Mouse (Mus musculus): ENCODE results near the gene Tsc22d3. TPM values are rescaled to one million over a fixed set of nuclear protein-coding genes. Genes with fewer than 3 reads are reported as not detected.

The Tsc22d3 gene
- polyA plus RNA-seq, 1 experiment from 2014 or later, result 20.8 TPM

DNA sequence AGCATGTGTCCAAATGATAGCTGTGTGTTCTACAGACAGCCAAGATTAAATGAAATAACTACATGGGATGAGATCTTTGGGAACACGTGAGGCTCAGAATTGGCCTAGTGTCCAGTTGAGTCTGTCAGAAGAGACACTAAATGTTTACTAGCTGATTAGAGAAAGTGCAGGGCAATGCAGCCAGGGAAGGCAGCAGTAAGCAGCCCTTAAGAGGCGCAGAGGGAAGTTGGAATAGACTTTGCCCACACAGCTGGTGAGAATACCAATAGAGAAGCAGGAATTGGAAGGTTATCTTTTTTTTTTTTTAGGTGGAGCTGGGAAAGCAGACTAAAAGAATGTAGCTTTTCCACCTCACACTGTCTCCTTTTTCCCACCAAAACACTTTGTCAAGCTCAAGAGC is 61.8 kb downstream of the Tsc22d3 start:
- H3K9ac ChIP-seq (ENCODE audit: low read depth, low read length), result no peak overlapping the region
- H3K27ac ChIP-seq (ENCODE audit: low read length), result no peak overlapping the region
- ATAC-seq (ENCODE audit: low read depth), result no peak
- no peaks in the 10 kb centered on the region; the same call in 1 of the 2 replicates for H3K27me3 ChIP-seq (ENCODE audit: control insufficient read depth, insufficient read depth, low read depth, low read length)
- no peaks in the 10 kb centered on the region for H3K9me3 ChIP-seq (replicated peaks; ENCODE audit: control insufficient read depth, low read length)
- no peak overlapping the region for H3K4me3 ChIP-seq (ENCODE audit: low read depth, low read length)
- H3K4me1 ChIP-seq (ENCODE audit: control insufficient read depth, low read depth, low read length), result peaks cover 3% of the 10 kb centered on the region; the same call in 1 of the 2 replicates
- H3K36me3 ChIP-seq (ENCODE audit: control insufficient read depth, insufficient read depth), result no peaks in the 10 kb centered on the region
- no peak overlapping the region for H3K4me2 ChIP-seq (ENCODE audit: low read depth, low read length)
- WGBS (ENCODE audit: insufficient replicate concordance), result 38% methylated on average over 2 of the region's 2 CpGs

DNA sequence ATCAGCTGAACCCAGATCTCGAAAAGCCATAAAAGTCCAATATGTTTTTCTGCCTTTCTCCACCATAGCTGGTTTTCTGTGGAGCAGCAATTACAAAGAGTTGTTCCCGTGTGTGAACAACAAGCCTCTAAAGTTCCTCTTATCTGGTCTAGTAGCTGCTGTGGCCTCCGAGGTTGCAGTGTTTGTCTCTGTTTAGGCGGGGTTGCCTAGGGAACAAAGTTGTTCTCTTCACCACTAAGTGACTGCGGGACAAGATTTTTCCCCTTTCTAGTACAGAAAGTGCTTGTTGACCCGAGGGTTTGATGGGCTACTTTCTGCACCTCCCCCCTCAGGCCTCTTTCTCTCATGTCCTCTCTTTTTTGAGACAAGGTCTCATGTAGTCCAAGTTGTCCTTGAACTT is 62.8 kb downstream of the Tsc22d3 start:
- Histone ChIP-seq H3K27ac (ENCODE audit: low read length) (peak overlapping the region; percentile 33; the same call in 1 of the 2 replicates), H3K9me3 (replicated peaks; ENCODE audit: control insufficient read depth, low read length) (no peaks in the 10 kb centered on the region), H3K9ac (ENCODE audit: low read depth, low read length) (no peak overlapping the region), H3K27me3 (ENCODE audit: control insufficient read depth, insufficient read depth, low read depth, low read length) (no peaks in the 10 kb centered on the region; the same call in 1 of the 2 replicates), H3K4me1 (ENCODE audit: control insufficient read depth, low read depth, low read length) (peaks cover 3% of the 10 kb centered on the region; the same call in 1 of the 2 replicates), H3K4me2 (ENCODE audit: low read depth, low read length) (no peak overlapping the region), H3K36me3 (ENCODE audit: control insufficient read depth, insufficient read depth) (no peaks in the 10 kb centered on the region), H3K4me3 (ENCODE audit: low read depth, low read length) (no peak overlapping the region)
- ATAC-seq (ENCODE audit: low read depth), result no peak; the same call in 1 of the 2 replicates
- 19% methylated on average over 6 of the region's 6 CpGs for WGBS (ENCODE audit: insufficient replicate concordance)

DNA sequence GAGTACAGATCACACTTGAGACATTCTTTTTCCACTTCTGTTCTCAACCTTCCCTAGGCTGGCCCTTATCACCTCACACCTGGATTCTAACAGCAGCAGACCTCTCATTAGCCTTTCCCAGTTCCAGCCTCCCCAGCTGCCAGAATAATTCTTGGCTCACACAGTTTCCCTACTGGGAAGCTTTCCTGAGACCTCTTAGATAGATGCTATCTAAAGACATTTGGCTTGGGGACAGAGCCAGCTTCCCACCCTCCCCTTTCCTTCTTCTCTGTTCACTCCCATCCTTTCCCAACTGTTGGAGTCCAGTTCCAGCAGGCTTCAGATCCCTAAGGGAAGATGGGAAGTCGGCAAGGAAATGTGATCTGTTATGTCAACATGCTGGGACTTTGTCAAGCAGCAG is 65.0 kb downstream of the Tsc22d3 start:
- Histone ChIP-seq H3K4me1 (ENCODE audit: control insufficient read depth, low read depth, low read length) (peaks cover 3% of the 10 kb centered on the region; the same call in 1 of the 2 replicates), H3K4me3 (ENCODE audit: low read depth, low read length) (no peak overlapping the region), H3K36me3 (ENCODE audit: control insufficient read depth, insufficient read depth) (no peaks in the 10 kb centered on the region), H3K27ac (ENCODE audit: low read length) (no peak overlapping the region), H3K27me3 (ENCODE audit: control insufficient read depth, insufficient read depth, low read depth, low read length) (no peaks in the 10 kb centered on the region; the same call in 1 of the 2 replicates), H3K9me3 (replicated peaks; ENCODE audit: control insufficient read depth, low read length) (no peaks in the 10 kb centered on the region), H3K9ac (ENCODE audit: low read depth, low read length) (no peak overlapping the region), H3K4me2 (ENCODE audit: low read depth, low read length) (no peak overlapping the region)
- no peak for ATAC-seq (ENCODE audit: low read depth)
- WGBS (ENCODE audit: insufficient replicate concordance), result 44% methylated on average over 1 of the region's 1 CpGs

DNA sequence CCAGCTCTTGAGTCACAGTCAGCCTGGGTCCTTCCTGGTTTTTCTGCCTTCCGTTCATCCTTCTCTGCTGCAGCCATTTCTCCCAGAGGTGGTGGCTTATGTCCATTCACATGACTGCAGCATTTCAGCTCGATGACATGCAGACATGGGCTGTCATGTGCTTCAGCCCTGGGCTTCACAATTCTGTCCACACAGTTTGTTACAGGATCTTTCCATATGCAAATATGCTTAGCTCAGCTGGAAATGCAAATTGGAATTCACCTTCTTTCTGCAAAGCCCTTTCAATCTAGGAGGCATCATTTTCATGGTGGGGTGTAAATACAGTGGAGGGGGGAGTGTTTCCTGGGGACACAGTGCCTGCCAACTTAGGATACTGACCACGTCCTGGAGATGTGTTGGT is 66.2 kb downstream of the Tsc22d3 start:
- WGBS (ENCODE audit: insufficient replicate concordance), result 45% methylated on average over 3 of the region's 3 CpGs
- Histone ChIP-seq H3K9me3 (replicated peaks; ENCODE audit: control insufficient read depth, low read length) (no peaks in the 10 kb centered on the region), H3K4me1 (ENCODE audit: control insufficient read depth, low read depth, low read length) (peaks cover 3% of the 10 kb centered on the region; the same call in 1 of the 2 replicates), H3K36me3 (ENCODE audit: control insufficient read depth, insufficient read depth) (no peaks in the 10 kb centered on the region), H3K4me2 (ENCODE audit: low read depth, low read length) (no peak overlapping the region), H3K27me3 (ENCODE audit: control insufficient read depth, insufficient read depth, low read depth, low read length) (no peaks in the 10 kb centered on the region; the same call in 1 of the 2 replicates), H3K27ac (ENCODE audit: low read length) (no peak overlapping the region), H3K9ac (ENCODE audit: low read depth, low read length) (no peak overlapping the region), H3K4me3 (ENCODE audit: low read depth, low read length) (no peak overlapping the region)
- no peak for ATAC-seq (ENCODE audit: low read depth)

DNA sequence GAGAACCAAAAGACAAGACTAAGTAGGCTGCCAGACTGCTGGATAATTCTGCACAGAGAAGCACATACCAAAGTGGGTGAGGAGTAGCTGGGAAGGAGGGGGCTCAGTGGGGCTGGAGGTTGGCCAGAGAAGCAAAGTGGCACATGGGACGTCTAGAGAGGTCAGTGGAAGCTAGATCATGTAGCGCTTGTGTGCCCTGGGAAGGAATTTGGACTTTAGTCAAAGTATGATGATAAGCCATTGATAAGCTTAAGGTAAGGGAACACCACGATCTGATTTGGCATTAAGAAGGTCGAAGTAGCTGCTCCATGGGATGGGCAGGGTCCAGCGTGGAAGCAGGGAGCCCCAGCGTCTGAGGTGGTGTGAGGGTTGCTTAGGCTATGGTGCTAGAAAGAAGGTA is 68.1 kb downstream of the Tsc22d3 start:
- 54% methylated on average over 6 of the region's 6 CpGs for WGBS (ENCODE audit: insufficient replicate concordance)
- no peaks in the 10 kb centered on the region for H3K36me3 ChIP-seq (ENCODE audit: control insufficient read depth, insufficient read depth)
- H3K9me3 ChIP-seq (replicated peaks; ENCODE audit: control insufficient read depth, low read length), result no peaks in the 10 kb centered on the region
- H3K27me3 ChIP-seq (ENCODE audit: control insufficient read depth, insufficient read depth, low read depth, low read length), result no peaks in the 10 kb centered on the region; the same call in 1 of the 2 replicates
- H3K4me3 ChIP-seq (ENCODE audit: low read depth, low read length), result no peak overlapping the region
- no peak overlapping the region for H3K4me2 ChIP-seq (ENCODE audit: low read depth, low read length)
- H3K9ac ChIP-seq (ENCODE audit: low read depth, low read length), result no peak overlapping the region
- no peaks in the 10 kb centered on the region; the same call in 1 of the 2 replicates for H3K4me1 ChIP-seq (ENCODE audit: control insufficient read depth, low read depth, low read length)
- no peak overlapping the region for H3K27ac ChIP-seq (ENCODE audit: low read length)
- ATAC-seq (ENCODE audit: low read depth), result no peak

DNA sequence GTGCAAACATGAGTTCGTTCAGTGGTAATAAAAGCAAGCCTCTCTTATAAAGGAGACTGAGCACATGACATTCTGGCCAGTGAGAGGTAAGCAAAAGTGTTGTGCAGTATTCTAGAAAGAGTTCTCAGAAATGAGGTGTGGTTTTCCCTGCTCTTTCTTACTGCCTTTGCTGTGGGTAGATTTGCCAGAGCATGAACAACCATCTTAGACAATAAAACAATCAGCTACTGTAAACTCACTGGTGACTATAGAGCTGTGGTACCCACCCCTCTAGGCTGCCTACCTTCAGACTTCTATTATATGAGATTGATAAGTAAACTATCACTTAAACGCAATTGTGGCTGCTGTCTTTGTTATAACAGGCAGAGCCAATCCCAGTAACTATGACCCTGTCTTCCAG is 69.1 kb downstream of the Tsc22d3 start:
- no peak for ATAC-seq (ENCODE audit: low read depth)
- Histone ChIP-seq H3K4me1 (ENCODE audit: control insufficient read depth, low read depth, low read length) (no peaks in the 10 kb centered on the region; the same call in 1 of the 2 replicates), H3K9ac (ENCODE audit: low read depth, low read length) (no peak overlapping the region), H3K4me3 (ENCODE audit: low read depth, low read length) (no peak overlapping the region), H3K27me3 (ENCODE audit: control insufficient read depth, insufficient read depth, low read depth, low read length) (no peaks in the 10 kb centered on the region; the same call in 1 of the 2 replicates), H3K9me3 (replicated peaks; ENCODE audit: control insufficient read depth, low read length) (no peaks in the 10 kb centered on the region), H3K36me3 (ENCODE audit: control insufficient read depth, insufficient read depth) (no peaks in the 10 kb centered on the region), H3K27ac (ENCODE audit: low read length) (no peak overlapping the region), H3K4me2 (ENCODE audit: low read depth, low read length) (no peak overlapping the region)
- 51% methylated on average over 2 of the region's 2 CpGs for WGBS (ENCODE audit: insufficient replicate concordance)

- no peak for ATAC-seq (ENCODE audit: low read depth)
- H3K27me3 ChIP-seq (ENCODE audit: control insufficient read depth, insufficient read depth, low read depth, low read length), result no peaks in the 10 kb centered on the region; the same call in 1 of the 2 replicates
- no peaks in the 10 kb centered on the region for H3K36me3 ChIP-seq (ENCODE audit: control insufficient read depth, insufficient read depth)
- WGBS (ENCODE audit: insufficient replicate concordance), result 40% methylated on average over 5 of the region's 5 CpGs
- no peak overlapping the region for H3K4me3 ChIP-seq (ENCODE audit: low read depth, low read length)
- H3K4me1 ChIP-seq (ENCODE audit: control insufficient read depth, low read depth, low read length), result no peaks in the 10 kb centered on the region; the same call in 1 of the 2 replicates
- no peaks in the 10 kb centered on the region for H3K9me3 ChIP-seq (replicated peaks; ENCODE audit: control insufficient read depth, low read length)
- no peak overlapping the region for H3K9ac ChIP-seq (ENCODE audit: low read depth, low read length)
- no peak overlapping the region for H3K27ac ChIP-seq (ENCODE audit: low read length)
- H3K4me2 ChIP-seq (ENCODE audit: low read depth, low read length), result no peak overlapping the region
Measured at GRCm38 (mm10) chrX:140530632-140531031, 69.8 kb downstream of the Tsc22d3 start.

DNA sequence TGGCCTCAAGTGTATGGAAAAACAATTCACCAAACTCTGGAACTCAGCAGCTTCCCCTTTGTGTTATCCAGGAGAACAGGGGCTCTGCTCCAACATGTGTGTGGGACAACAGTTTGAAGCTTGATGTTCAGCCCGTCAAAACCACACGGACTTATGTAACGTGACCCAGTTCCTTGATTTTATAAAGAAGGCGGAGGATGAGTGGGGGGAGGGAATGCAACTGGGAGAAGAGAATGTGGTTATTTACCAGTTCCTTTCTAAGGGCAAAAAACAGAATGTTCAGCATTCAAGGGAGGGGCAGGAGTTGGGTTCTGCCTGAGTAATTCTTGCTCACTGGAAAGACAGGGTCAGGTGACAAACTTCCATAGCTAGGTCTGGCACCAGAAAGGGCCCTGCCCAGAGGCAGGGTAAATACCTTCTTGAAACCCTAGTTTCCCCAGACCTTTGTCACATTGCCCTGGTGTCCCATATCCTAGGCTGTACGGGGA is 71.3 kb downstream of the Tsc22d3 start:
- no peak overlapping the region for H3K27ac ChIP-seq (ENCODE audit: low read length)
- H3K4me3 ChIP-seq (ENCODE audit: low read depth, low read length), result no peak overlapping the region
- WGBS (ENCODE audit: insufficient replicate concordance), result 55% methylated on average over 5 of the region's 5 CpGs
- ATAC-seq (ENCODE audit: low read depth), result no peak
- no peaks in the 10 kb centered on the region for H3K27me3 ChIP-seq (ENCODE audit: control insufficient read depth, insufficient read depth, low read depth, low read length)
- H3K36me3 ChIP-seq (ENCODE audit: control insufficient read depth, insufficient read depth), result no peaks in the 10 kb centered on the region
- H3K9me3 ChIP-seq (replicated peaks; ENCODE audit: control insufficient read depth, low read length), result no peaks in the 10 kb centered on the region
- no peaks in the 10 kb centered on the region; the same call in 1 of the 2 replicates for H3K4me1 ChIP-seq (ENCODE audit: control insufficient read depth, low read depth, low read length)
- H3K4me2 ChIP-seq (ENCODE audit: low read depth, low read length), result no peak overlapping the region
- no peak overlapping the region for H3K9ac ChIP-seq (ENCODE audit: low read depth, low read length)

GRCm38 (mm10) chrX:140527231-140527630 is 73.2 kb downstream of the Tsc22d3 start:
- Histone ChIP-seq H3K4me3 (ENCODE audit: low read depth, low read length) (no peak overlapping the region), H3K9me3 (replicated peaks; ENCODE audit: control insufficient read depth, low read length) (no peaks in the 10 kb centered on the region), H3K27me3 (ENCODE audit: control insufficient read depth, insufficient read depth, low read depth, low read length) (no peaks in the 10 kb centered on the region; the same call in 1 of the 2 replicates), H3K9ac (ENCODE audit: low read depth, low read length) (no peak overlapping the region), H3K4me2 (ENCODE audit: low read depth, low read length) (no peak overlapping the region), H3K4me1 (ENCODE audit: control insufficient read depth, low read depth, low read length) (no peaks in the 10 kb centered on the region; the same call in 1 of the 2 replicates), H3K36me3 (ENCODE audit: control insufficient read depth, insufficient read depth) (no peaks in the 10 kb centered on the region), H3K27ac (ENCODE audit: low read length) (no peak overlapping the region)
- whole genome bisulfite sequencing (ENCODE audit: insufficient replicate concordance), result 45% methylated on average over 6 of the region's 6 CpGs
- ATAC-seq (ENCODE audit: low read depth), result no peak
